Mouse (Mus musculus) embryonic facial prominence, embryonic 15.5 days (tissue): ENCODE results near the gene Syt6. TPM values are rescaled to one million over a fixed set of nuclear protein-coding genes. Genes with fewer than 3 reads are reported as not detected.
A peak's percentile ranks its signal among the peaks of the same experiment; 100 is the strongest.
"Not testable (repeated sequence)": the region's sequence is repeated elsewhere in the genome, so short reads cannot be mapped to it uniquely, and the experiment has no call there.

Experiments used
- ATAC-seq: fragments of 200-750 bp; cut with Nextera tagmentation; 2 replicates; pipeline ENCODE4 v1.8.0; 2017; ENCODE audit warnings: low read depth, moderate TSS enrichment; ENCODE audit not compliant: insufficient number of reproducible peaks, low FRiP score, low TSS enrichment
- H3K27ac ChIP-seq: fragments of 300-500 bp; sonication (generic); replicated peaks from 2 replicates; pipeline ENCODE4 v1.5.1; 2015; ENCODE audit warnings: mild to moderate bottlenecking, inconsistent platforms
- H3K27me3 ChIP-seq: fragments of 300-500 bp; sonication (generic); 2 replicates; pipeline ENCODE4 v1.6.1; 2015; ENCODE audit warnings: inconsistent platforms
- H3K36me3 ChIP-seq: fragments of 300-500 bp; sonication (generic); 2 replicates; pipeline ENCODE4 v1.6.1; 2015; ENCODE audit warnings: mild to moderate bottlenecking, inconsistent platforms
- H3K4me1 ChIP-seq: fragments of 300-500 bp; sonication (generic); 2 replicates; pipeline ENCODE4 v1.6.1; 2015; ENCODE audit warnings: inconsistent platforms
- H3K4me2 ChIP-seq: fragments of 300-500 bp; sonication (generic); replicated peaks from 2 replicates; pipeline ENCODE4 v1.6.1; 2015; ENCODE audit warnings: mild to moderate bottlenecking, inconsistent platforms
- H3K4me3 ChIP-seq: fragments of 300-500 bp; sonication (generic); replicated peaks from 2 replicates; pipeline ENCODE4 v1.5.1; 2015; ENCODE audit warnings: mild to moderate bottlenecking, inconsistent platforms
- H3K9ac ChIP-seq: fragments of 300-500 bp; sonication (generic); 2 replicates; pipeline ENCODE4 v1.6.1; 2015; ENCODE audit warnings: inconsistent platforms
- H3K9me3 ChIP-seq: fragments of 300-500 bp; sonication (generic); replicated peaks from 2 replicates; pipeline ENCODE4 v1.6.1; 2016; ENCODE audit warnings: inconsistent platforms
- WGBS: fragments of 180-500 bp; shearing (Covaris S2); methylation state at CpG from one replicate; pipeline ENCODE4 v1.1.7; 2015; 5-methylcytosine and 5-hydroxymethylcytosine counted together
- polyA plus RNA-seq: library from polyadenylated mRNA; unstranded; fragments of >200 nt; fragmentation: Nextera tagmentation; extraction: Ambion mirVana; gene quantifications from 2 replicates; pipeline ENCODE4 v1.2.1, GENCODE M21; 2015

Gene Syt6
- polyA plus RNA-seq, 1 experiment from 2014 or later = 1.3 TPM

- Histone ChIP-seq H3K4me3 (no peak overlapping the region), H3K36me3 (no peaks in the 10 kb centered on the region), H3K27ac (no peak overlapping the region), H3K9ac (no peak overlapping the region), H3K9me3 (no peaks in the 10 kb centered on the region), H3K27me3 (no peaks in the 10 kb centered on the region), H3K4me2 (no peak overlapping the region), H3K4me1 (no peaks in the 10 kb centered on the region)
- WGBS = 82% methylated on average over 13 of the region's 13 CpGs
- ATAC-seq = no peak
Measured at GRCm38 (mm10) chr3:103625169-103625568, 50.1 kb downstream of the Syt6 start.

- no peak for ATAC-seq
- Histone ChIP-seq H3K9me3 (no peaks in the 10 kb centered on the region), H3K4me2 (no peak overlapping the region)
Measured at GRCm38 (mm10) chr3:103626481-103626880, 51.5 kb downstream of the Syt6 start.

GRCm38 (mm10) chr3:103627661-103628060 lies 52.6 kb downstream of the Syt6 start:
- Histone ChIP-seq H3K4me2 (no peak overlapping the region), H3K27ac (no peak overlapping the region), H3K27me3 (no peaks in the 10 kb centered on the region), H3K4me1 (0 out of 2 replicates have a peak, but pooled peaks cover 13% of the 10 kb centered on the region), H3K4me3 (no peak overlapping the region), H3K9me3 (no peaks in the 10 kb centered on the region), H3K36me3 (no peaks in the 10 kb centered on the region), H3K9ac (no peak overlapping the region)
- no peak for ATAC-seq
- 88% methylated on average over 3 of the region's 3 CpGs for WGBS

More at GRCm38 (mm10) chr3:103626481-103626880, 51.5 kb downstream of the Syt6 start:
- H3K36me3 ChIP-seq = no peaks in the 10 kb centered on the region
- H3K27ac ChIP-seq = no peak overlapping the region
- 0 out of 2 replicates have a peak, but pooled peaks cover 5% of the 10 kb centered on the region for H3K4me1 ChIP-seq
- no peak overlapping the region for H3K4me3 ChIP-seq
- H3K9ac ChIP-seq = no peak overlapping the region
- no peaks in the 10 kb centered on the region for H3K27me3 ChIP-seq
- WGBS = 91% methylated on average over 4 of the region's 4 CpGs

- WGBS = 56% methylated on average over 7 of the region's 7 CpGs
Measured at GRCm38 (mm10) chr3:103633124-103633523, 58.1 kb downstream of the Syt6 start.

GRCm38 (mm10) chr3:103633831-103634230 lies 58.8 kb downstream of the Syt6 start:
- 73% methylated on average over 4 of the region's 4 CpGs for WGBS
- Histone ChIP-seq H3K9me3 (no peaks in the 10 kb centered on the region), H3K4me3 (no peak overlapping the region), H3K4me2 (no peak overlapping the region), H3K9ac (no peak overlapping the region), H3K36me3 (no peaks in the 10 kb centered on the region), H3K27me3 (no peaks in the 10 kb centered on the region), H3K27ac (no peak overlapping the region), H3K4me1 (0 out of 2 replicates have a peak, but pooled peaks cover 13% of the 10 kb centered on the region)
- ATAC-seq = no peak

More at GRCm38 (mm10) chr3:103633124-103633523, 58.1 kb downstream of the Syt6 start:
- H3K27me3 ChIP-seq = no peaks in the 10 kb centered on the region
- H3K4me1 ChIP-seq = 0 out of 2 replicates have a peak, but pooled peaks cover 13% of the 10 kb centered on the region
- no peak for ATAC-seq
- H3K4me3 ChIP-seq = no peak overlapping the region
- no peak overlapping the region for H3K9ac ChIP-seq
- H3K27ac ChIP-seq = peak overlapping the region; percentile 52; the same call in 1 of the 2 replicates
- H3K9me3 ChIP-seq = no peaks in the 10 kb centered on the region
- no peak overlapping the region for H3K4me2 ChIP-seq
- H3K36me3 ChIP-seq = no peaks in the 10 kb centered on the region

- Histone ChIP-seq H3K4me3 (no peak overlapping the region), H3K4me1 (0 out of 2 replicates have a peak, but pooled peaks cover 13% of the 10 kb centered on the region), H3K9me3 (no peaks in the 10 kb centered on the region), H3K9ac (no peak overlapping the region), H3K4me2 (no peak overlapping the region), H3K27ac (no peak overlapping the region), H3K36me3 (no peaks in the 10 kb centered on the region), H3K27me3 (no peaks in the 10 kb centered on the region)
- 94% methylated on average over 1 of the region's 1 CpGs for WGBS
- ATAC-seq = no peak
Measured at GRCm38 (mm10) chr3:103634256-103634655, 59.2 kb downstream of the Syt6 start.

GRCm38 (mm10) chr3:103637641-103638040 lies 62.6 kb downstream of the Syt6 start:
- no peak overlapping the region for H3K9ac ChIP-seq
- H3K4me3 ChIP-seq = no peak overlapping the region
- no peaks in the 10 kb centered on the region for H3K27me3 ChIP-seq
- no peak for ATAC-seq
- no peak overlapping the region for H3K4me2 ChIP-seq
- H3K9me3 ChIP-seq = no peaks in the 10 kb centered on the region
- no peaks in the 10 kb centered on the region for H3K36me3 ChIP-seq
- no peaks in the 10 kb centered on the region for H3K4me1 ChIP-seq
- 68% methylated on average over 1 of the region's 1 CpGs for WGBS
- no peak overlapping the region for H3K27ac ChIP-seq

GRCm38 (mm10) chr3:103640226-103640803 lies 65.3 kb downstream of the Syt6 start:
- Histone ChIP-seq H3K27me3 (no peaks in the 10 kb centered on the region), H3K4me2 (no peak overlapping the region), H3K4me3 (no peak overlapping the region), H3K9me3 (no peaks in the 10 kb centered on the region), H3K9ac (no peak overlapping the region), H3K27ac (no peak overlapping the region), H3K36me3 (no peaks in the 10 kb centered on the region), H3K4me1 (no peaks in the 10 kb centered on the region)
- ATAC-seq = no peak
- WGBS = 45% methylated on average over 8 of the region's 8 CpGs

- 60% methylated on average over 7 of the region's 7 CpGs for WGBS
- ATAC-seq = no peak
- H3K36me3 ChIP-seq = no peaks in the 10 kb centered on the region
Measured at GRCm38 (mm10) chr3:103641301-103641700, 66.3 kb downstream of the Syt6 start.

GRCm38 (mm10) chr3:103645968-103646367 lies 70.9 kb downstream of the Syt6 start, which contains the start of gene Atg4a-ps:
Atg4a-ps (minus strand) TSS chr3:103646068.
- not testable (repeated sequence) for H3K27ac ChIP-seq, H3K27me3 ChIP-seq, H3K36me3 ChIP-seq, H3K4me1 ChIP-seq, H3K4me3 ChIP-seq, ATAC-seq, H3K9me3 ChIP-seq, H3K4me2 ChIP-seq, H3K9ac ChIP-seq
- WGBS = 74% methylated on average over 2 of the region's 2 CpGs

More at GRCm38 (mm10) chr3:103641301-103641700, 66.3 kb downstream of the Syt6 start:
- Histone ChIP-seq H3K4me1 (no peaks in the 10 kb centered on the region), H3K9ac (no peak overlapping the region), H3K4me3 (no peak overlapping the region), H3K4me2 (no peak overlapping the region), H3K9me3 (no peaks in the 10 kb centered on the region), H3K27ac (no peak overlapping the region), H3K27me3 (no peaks in the 10 kb centered on the region)

GRCm38 (mm10) chr3:103647164-103647867 lies 72.3 kb downstream of the Syt6 start:
- 73% methylated on average over 11 of the region's 11 CpGs for whole genome bisulfite sequencing
- ATAC-seq = no peak

More at GRCm38 (mm10) chr3:103647164-103647867, 72.3 kb downstream of the Syt6 start:
- no peaks in the 10 kb centered on the region for H3K36me3 ChIP-seq
- H3K27ac ChIP-seq = no peak overlapping the region
- H3K9ac ChIP-seq = no peak overlapping the region
- no peak overlapping the region for H3K4me3 ChIP-seq
- H3K4me1 ChIP-seq = no peaks in the 10 kb centered on the region
- H3K9me3 ChIP-seq = no peaks in the 10 kb centered on the region
- H3K27me3 ChIP-seq = no peaks in the 10 kb centered on the region
- no peak overlapping the region for H3K4me2 ChIP-seq
